Mouse (Mus musculus) cerebellum, adult 9-11 months (tissue): ENCODE measurements around the gene Lekr1.

Source experiments
- DNase-seq: peaks from one replicate; pipeline ENCODE4 v3.0.0; 2022

Gene Lekr1

DNA sequence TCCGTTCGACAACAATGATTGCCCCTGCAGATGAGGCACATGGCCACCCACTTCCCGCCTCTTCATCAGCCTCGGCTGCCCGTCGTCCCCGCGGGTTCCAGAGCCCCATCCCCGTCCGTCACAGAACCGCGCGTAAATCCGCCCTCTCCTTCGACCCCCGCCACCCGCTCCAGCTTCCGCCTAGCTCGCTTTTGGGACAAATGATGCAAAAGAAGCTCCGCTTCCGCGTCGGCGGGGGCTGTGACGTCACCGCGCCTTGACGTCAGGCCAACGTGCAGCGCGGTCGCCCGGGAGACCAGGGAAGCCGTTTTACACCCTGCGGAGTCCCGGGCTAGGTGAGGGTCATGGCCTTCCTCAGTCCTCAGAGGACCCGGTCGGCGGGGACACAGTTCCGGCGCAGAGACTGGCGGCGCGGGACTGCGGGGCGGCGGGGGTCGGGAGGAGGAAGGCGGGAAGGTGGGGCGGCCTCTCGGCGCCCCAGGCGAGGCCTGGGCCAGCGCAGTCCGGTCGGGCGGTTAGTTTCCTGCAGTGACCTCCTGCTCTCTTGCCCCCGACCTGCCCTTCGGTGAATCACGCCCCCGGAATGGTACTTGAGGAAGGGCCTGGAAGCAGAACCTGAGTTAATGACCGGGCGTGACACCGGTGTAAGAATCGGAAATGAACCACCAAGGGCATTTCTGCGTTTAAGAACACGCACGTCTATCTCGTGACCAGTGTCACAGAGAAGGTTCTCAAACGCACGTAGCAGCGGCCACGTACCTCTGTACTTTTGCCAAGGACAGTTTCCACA lies at the start of gene Lekr1:
Gene Lekr1 (plus strand): TSS at position 252 of the 790 bp plus-strand sequence.
- DNase-seq = peak; percentile 90

DNA sequence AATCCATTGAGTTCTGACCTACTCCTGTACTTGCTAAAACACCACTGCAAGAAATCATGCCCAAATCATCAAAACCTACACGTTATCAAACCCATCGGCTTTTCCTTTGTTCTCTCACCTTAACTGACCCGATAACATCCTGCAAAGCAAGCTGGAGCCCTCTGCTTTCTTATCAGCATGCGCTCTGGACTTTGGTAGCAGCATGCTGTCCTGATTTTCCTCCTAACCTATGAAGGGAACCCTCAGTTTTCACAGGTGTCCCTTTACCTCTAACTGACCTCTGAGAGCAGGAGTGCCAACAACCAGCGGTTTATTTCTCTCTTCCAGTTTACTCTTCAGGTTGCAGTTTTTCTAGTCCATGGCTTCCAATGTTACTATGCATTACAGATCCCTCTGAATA lies 48.5 kb upstream of the Lekr1 start:
- no peak for DNase-seq

DNA sequence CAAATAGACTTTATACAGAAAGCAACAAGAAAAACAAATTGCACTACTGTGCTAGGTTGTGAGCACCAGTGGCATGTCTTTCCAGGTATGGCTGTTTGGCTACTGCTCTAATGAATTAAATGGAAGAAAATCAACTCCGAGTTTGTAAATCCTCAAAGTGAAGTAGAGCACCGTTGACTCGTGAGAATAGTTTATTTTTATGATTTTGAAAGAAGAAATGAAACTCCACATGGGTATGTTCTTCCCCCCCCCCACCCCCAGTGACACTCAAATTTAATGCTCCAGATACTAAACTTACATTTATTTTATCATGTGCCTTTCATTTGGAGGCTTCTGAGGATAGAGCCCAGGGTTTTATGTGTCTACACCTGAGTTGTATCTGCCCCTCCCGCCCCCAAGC lies 46.7 kb upstream of the Lekr1 start:
- DNase-seq = no peak

DNA sequence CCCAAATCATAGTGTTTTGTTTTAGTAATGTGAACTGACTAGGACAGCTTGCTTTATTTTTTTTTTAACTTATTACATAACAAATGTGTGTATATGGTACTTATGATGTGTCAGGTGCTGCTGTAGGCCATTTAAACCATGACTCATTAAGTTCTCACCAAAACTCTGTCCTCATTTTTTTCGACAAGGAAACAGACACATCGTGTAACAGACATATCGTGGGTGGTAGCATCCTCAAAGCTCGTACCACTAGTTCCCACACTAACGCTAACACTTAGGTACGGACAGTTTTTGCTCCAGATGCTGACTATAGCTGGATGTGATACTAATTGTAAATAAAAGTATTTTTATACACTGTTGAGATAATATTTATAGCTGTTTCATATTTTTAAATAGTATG lies 43.0 kb upstream of the Lekr1 start:
- no peak for DNase-seq

DNA sequence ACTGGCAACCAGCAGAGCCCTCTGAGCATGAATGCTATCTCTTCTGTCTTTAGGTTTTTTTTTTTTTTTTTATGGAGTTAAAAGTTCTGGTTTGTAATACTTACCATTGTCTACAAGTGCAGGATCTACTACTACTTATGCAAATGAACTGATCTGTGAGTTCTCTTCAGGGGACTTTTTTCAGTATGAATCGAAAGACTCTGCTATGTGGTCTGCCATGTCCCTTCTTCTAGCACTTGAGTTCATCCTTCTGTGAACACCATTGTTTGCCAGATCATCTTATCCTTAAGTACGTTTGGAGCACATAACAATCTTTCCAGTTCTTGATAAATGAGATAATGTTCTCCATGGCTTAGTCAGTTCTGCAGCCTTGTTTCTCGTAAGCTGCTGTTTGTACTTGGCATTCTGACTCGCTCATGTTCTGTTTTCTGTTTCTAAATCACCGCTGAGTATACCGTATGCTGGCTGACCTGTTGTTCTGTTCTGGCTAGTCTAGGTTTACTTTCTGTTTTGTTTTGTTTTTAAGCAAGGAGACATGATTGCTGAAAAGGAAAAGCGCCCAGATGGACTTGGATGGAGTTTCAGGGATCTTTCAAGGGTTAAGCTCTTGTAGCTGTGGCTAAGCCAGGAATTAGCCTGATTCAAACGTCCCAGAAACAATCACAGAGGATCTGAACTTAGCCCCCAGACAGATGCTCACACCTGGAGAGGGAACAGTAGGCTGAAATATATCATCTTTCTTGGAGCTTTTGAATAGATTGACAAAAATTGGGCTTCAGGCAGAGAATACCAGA lies 40.3 kb upstream of the Lekr1 start:
- DNase-seq = no peak

DNA sequence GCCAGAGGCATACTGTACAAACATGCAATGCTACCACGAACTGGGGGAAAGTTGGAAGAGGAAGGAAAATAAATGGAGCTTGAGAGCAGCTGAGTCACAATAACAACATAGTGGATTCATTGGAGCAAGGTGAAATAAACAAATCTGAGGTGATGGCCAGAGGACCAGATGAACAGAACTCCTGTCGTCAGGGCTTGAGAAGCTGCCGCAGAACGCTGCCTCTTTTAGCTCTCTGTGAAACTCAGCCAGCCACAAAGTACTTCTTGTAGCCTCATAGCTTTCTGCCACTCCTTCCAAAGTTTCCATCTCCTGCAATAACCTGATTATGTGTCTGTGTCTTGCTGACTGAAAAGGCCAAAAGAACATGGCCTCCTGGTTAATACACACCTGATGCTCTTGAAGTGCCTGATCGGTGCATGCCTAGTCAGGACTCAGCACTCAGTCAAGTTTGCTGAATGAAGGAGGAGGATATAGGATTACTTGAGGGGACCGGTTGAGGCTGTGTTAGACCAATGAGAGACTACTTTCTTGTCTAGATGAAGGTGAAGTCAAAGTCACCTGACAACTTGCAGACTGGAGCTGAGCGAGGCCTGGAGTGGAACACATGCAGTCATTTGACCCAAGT lies 39.6 kb upstream of the Lekr1 start:
- no peak for DNase-seq

DNA sequence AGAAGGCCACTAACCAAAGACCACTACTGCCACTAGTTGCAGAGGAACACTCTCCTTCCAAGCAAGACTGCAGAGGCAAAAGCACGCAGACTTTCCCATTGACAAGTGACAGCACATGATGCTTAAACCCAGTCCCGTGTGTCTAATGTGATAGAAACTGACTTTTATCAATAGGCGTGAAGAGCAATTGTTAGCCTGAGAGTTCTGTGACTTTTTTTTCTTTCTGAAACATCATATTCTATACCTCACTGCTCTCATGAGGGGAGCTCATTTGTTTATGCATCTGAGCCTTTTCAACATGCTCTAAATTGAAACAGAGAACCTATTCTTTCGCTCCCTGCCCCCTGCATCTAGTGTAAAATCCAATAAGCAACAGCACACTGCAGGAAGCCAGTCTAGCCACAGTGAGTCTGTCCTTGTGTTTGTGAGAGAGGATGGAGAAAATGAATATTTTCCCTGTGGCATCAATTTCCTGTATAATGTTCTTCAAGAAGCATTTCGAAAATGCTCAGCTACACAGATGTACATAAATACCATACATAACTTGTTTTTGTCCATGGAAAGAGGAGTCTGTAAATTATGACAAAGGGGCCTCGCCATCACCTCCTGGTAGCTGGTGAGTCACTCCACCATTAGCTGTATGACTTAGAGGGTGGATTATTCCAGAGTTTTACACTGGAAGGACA lies 38.9 kb upstream of the Lekr1 start:
- no peak for DNase-seq

DNA sequence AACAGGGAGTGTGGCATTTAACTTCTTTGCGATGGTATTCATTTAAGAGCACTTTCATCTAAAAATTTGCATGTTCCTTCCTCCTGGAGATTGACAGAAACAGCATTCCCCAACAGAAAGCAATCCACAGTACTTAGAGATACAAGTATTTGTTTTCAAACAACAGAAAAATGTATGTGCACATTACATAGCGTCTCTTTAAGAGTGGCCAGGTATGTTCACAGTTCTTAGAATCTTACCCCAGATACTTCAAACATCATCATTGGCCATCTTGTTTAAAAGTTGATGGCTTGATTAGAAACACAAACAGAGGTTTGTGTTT lies 38.4 kb upstream of the Lekr1 start:
- no peak for DNase-seq

DNA sequence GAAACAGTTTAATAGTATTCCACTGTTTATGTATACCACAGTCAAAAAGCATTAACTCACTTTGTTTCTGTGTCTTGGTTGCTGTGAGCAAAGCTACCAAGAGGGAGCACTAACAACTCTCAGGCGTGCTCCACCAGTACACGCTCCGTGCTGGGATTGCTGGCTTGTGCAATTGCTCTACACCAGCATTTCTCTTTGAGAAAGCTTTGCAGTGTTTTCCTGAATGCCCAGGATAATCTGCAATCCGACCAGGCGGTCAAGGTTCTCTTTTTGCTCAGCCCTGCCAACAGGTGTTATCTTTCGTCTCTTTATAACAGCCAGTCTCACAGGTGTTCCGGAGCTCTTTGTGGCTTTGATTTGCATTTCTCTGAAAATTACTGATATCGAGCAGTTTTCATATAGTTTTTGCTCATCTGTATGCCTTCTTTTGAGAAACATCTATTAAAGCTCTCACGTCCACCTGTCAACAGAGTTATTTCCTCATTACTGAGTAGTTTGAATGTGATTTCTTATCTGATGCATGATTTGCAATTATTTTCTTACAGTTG lies 36.4 kb upstream of the Lekr1 start:
- no peak for DNase-seq

DNA sequence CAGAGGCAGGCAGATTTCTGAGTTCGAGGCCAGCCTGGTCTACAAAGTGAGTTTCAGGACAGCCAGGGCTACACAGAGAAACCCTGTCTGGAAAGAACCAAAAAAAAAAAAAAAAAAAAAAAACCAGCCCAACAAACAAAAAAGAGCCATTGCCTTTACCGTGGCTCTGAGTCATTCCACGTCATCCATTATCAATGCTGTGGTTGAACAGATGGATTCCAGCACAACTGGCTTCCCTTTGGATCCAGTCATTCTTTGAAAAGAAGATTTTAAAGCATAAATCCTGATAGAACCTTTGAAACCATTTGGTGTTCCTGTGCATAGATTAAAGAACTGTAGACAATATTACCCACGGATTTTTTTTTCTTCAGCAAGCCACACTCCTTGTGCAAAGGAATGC lies 32.4 kb upstream of the Lekr1 start:
- DNase-seq = no peak

DNA sequence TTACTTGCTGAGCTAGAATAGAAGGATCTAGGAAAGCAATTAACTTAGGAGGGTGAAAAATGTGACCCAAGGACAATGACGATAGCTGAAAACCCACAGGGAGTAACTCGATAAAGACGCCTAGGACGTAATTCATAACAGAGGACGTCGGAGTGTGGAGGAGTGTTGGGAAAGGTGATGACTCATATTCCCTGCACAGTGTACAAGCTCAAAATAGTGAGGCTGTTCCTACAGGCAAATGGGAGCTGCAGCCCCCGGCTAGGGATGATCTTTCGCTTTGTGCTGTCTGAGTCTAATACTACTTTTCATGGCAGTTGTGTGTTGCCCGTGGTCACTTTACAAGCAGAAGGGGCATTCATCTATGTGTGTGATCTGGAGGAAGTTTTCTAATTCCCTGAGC lies 30.0 kb upstream of the Lekr1 start:
- no peak for DNase-seq

DNA sequence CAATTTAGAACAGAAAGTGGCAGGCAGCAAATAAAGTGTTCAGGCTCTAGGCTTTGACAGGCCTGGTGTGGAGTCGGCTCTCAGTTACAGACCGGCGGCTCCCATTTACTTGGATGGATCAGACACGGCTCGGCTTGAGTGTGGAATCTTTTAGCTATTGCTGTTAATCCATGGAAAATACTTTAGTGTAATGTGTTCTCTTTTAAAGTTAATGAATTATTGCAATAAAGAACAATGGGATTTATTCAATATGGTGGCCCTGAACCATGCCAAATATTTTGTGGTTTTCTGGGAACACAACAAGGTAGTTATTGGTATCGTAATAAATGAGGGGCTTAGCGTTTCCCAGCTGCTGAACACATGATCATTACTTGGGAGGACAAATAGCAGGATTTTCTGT lies 28.7 kb upstream of the Lekr1 start:
- no peak for DNase-seq

DNA sequence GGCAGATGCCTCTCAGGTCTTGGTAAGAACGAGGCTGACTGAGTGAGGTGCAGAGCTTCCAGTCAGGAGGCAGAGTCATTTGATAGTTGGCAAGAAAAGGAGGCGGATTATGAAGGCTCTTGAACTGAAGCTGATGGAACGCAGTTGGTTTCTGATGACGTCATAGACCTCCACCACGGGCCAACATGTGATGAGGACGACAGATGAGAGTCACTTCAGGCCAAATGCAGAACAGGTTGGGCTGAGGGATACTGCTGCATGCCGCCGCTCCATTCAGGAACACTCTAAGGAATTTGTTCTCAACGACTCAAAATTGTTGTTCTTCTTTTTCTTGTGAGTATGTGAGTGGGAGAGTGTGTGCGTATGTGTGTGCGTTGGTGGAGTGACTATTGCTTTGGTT lies 27.1 kb upstream of the Lekr1 start:
- no peak for DNase-seq

DNA sequence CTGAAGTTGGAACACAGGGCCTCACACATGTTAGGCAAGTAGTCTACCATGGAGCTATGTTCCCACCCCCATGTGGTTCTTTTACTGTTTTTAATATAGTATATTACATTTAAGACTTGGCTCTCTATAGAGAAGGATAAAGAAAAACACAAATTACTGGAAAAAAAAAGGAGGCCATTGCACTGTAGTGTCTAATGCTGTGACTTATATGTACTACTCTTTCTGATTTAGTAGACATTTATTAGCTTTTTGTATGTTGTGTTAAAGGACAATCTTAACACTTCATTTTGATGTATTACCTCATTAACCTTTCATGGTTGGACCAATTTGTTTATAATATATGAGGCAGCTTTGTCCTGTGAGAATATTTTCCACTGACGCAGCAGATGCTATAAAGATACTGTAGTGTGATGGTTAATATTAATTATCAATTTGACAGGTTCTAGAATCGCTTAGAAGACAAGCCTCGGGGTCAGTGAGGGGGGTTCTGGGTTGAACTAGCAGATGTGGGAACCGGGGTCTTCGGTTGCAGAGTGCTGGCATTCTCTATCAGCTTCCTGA lies 26.5 kb upstream of the Lekr1 start:
- no peak for DNase-seq

DNA sequence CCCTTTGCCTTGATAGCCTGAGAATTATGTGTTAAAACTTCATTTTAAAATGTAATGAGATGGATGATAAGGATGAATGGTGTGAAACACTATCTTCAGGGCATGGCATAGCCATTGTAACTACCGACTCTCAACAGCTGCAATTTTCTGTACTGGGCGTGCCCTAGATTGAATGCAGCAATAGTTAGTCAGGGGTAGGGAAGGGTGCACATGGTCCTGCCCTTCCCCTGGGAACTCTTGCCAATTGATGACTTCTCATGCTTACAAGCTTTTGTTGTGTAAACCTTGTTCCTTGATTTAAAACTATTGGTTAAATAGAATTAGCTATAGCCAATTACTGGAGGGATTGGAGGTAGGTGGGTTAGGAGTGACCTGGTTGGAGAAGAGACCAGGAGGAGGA lies 23.1 kb upstream of the Lekr1 start:
- no peak for DNase-seq

DNA sequence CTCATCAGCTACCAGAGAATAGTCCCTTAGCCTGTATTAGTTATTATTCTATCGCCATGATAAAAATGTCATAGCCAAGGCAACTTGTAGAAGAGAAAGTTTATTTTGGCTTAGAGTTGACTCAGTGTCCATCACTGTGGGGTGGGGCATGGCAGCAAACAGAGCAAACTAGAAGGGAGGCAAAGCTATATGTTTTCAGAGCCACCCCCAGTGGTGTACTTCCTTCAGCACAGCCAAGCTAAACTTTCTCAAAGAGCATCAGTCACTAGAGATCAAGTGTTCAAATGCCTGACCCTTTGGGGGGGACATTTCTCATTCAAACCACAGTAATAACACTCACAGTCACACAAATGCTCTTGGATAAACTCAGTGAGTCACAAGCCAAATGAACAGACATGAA lies 22.4 kb upstream of the Lekr1 start:
- no peak for DNase-seq

DNA sequence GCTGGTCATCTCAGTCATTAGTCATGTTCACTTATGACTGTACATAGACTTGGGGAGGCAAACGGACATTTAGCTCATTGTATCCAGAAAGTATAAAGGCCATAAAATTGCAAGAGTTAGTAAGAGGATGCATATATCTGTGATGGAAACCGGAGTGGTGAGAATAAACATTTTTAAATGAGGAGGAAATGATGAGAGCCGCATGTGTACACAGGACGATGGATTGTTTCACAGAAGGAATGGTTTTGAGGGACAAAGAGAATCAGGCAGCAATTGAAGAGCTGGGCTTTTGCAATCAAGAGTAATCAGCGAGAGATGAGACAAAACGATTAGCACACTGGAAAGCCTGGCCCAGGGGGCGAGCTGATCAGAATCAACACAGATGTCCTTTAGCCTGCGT lies 18.4 kb upstream of the Lekr1 start:
- DNase-seq = no peak

DNA sequence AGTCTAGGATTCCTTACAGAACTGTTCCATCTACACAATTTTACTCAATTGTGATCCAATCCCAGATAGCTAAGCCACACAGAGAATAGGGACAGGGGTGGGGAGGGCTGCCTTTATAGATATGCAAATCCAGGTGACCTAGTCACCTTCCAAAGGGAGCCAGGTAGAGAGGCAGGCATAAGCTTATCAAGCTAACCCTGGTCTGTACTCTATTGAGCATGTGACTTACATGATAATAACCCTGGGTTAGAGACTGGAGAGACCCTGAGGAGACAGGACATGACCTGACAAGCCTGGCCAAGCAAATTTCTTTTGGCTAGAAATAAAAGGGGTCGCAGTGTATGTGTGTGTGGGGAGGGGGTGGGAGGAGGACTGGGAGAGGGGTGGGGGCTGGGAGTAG lies 17.1 kb upstream of the Lekr1 start:
- DNase-seq = no peak

DNA sequence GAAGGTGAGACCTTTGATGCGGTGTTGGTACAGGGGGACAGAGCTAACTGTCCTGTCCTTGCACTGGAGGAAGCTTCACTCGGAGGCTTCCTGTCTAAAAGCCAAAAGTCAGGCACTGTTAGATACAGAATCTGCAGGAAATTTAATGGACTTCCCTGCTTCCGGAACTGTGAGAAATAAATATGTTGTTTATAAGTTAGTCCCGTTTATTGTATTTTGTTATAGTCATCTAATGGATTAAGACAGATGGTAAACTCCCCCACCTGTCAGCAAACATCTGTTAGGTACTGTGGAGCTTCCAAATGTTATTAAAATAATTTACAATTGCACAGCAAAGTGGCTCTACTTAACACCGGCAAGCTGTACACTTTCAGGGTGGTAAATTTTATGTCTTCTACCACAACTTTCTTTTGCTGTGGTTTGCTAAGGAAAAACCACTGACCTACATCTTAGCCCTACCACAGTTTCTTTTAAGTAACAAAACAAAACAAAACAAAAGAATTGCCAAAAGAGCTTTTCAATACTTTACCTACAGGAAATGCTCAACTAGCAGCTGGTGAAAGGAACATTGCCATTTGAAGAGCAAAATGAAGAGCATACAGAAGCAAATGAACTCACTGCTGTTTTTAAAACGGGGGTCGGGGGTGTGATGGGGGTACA lies 15.7 kb upstream of the Lekr1 start:
- DNase-seq = no peak

DNA sequence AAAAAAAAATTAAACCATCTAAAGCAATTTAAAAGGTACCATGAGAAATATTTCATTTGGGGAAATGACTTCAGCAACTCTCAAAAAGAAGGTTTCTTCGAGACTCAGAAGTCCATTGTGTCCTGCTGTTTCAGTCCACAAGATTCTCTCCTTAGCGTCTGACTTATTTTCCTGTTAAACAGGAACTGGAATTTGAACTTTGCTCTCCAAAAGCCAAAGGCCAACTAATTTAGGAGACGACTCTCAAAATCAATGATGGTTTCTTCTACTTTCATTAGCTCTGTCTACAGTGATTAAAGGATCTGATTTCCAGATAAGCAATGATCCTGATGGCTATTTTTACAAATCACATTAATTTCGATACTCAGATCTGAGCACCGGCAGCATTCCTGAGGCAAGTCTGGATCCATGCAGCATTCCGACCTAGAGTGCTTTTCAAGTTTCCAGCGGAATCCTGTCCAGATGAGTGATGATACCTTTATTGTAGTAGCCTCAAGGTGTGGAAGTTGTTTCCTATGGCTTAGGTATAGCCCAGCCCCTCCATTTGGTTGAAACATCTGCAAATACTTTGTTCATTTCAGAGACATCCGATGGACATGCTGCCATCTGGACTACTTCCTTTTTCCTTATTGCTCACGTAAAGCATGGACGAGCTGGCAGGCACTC lies 11.4 kb upstream of the Lekr1 start:
- no peak for DNase-seq

DNA sequence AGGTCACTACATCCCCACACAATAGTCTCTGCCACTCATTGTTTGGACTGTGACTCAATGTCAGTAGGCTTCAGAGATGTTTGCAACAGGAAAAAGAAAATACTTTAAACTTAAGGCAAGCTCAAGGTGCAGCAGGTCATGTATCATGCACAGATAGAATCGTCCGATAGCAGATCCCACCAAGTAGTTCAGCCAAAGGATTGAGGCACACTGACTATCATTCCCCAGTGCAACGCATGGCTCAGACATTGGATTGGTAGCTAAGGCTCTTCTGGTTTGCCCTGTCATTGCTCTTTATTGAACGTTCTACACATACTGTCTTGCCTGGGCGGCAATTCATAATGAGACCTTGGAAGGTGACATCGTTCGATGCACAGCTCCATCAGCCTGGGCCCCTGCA lies 9.6 kb upstream of the Lekr1 start:
- no peak for DNase-seq
